Mouse (Mus musculus) lung, embryonic 15.5 days (tissue): Measurements from ENCODE around the gene Rogdi. TPM values are rescaled to one million over a fixed set of nuclear protein-coding genes. Genes with fewer than 3 reads are reported as not detected.
A peak's percentile ranks its signal among the peaks of the same experiment; 100 is the strongest.

Experiments used
- ATAC-seq: fragments of 200-750 bp; cut with Nextera tagmentation; 2 replicates; pipeline ENCODE4 v1.8.0; 2017; ENCODE audit warnings: moderate number of reproducible peaks, borderline replicate concordance; ENCODE audit not compliant: low FRiP score, low TSS enrichment; ENCODE audit errors: extremely low read depth
- H3K27ac ChIP-seq: fragments of 300-500 bp; sonication (generic); 2 replicates; pipeline ENCODE4 v1.5.1; 2015; ENCODE audit warnings: moderate library complexity, mild to moderate bottlenecking, inconsistent platforms
- H3K27me3 ChIP-seq: fragments of 300-500 bp; sonication (generic); 2 replicates; pipeline ENCODE4 v1.6.1; 2015; ENCODE audit warnings: inconsistent platforms
- H3K36me3 ChIP-seq: fragments of 300-500 bp; sonication (generic); 2 replicates; pipeline ENCODE4 v1.6.1; 2015; ENCODE audit warnings: inconsistent platforms
- H3K4me1 ChIP-seq: fragments of 300-500 bp; sonication (generic); 2 replicates; pipeline ENCODE4 v1.6.1; 2015; ENCODE audit warnings: inconsistent platforms
- H3K4me2 ChIP-seq: fragments of 300-500 bp; sonication (generic); 2 replicates; pipeline ENCODE4 v1.6.1; 2015; ENCODE audit warnings: inconsistent platforms, mild to moderate bottlenecking, moderate library complexity
- H3K4me3 ChIP-seq: fragments of 300-500 bp; sonication (generic); 2 replicates; pipeline ENCODE4 v1.5.1; 2015; ENCODE audit warnings: mild to moderate bottlenecking, inconsistent platforms
- H3K9ac ChIP-seq: fragments of 300-500 bp; sonication (generic); 2 replicates; pipeline ENCODE4 v1.6.1; 2015; ENCODE audit warnings: inconsistent platforms
- H3K9me3 ChIP-seq: fragments of 300-500 bp; sonication (generic); 2 replicates; pipeline ENCODE4 v1.6.1; 2016; ENCODE audit warnings: inconsistent platforms
- WGBS: fragments of 180-500 bp; shearing (Covaris S2); methylation state at CpG from one replicate; pipeline ENCODE4 v1.1.7; 2015; 5-methylcytosine and 5-hydroxymethylcytosine counted together
- polyA plus RNA-seq: library from polyadenylated mRNA; unstranded; fragments of >200 nt; fragmentation: Nextera tagmentation; extraction: Ambion mirVana; gene quantifications from 2 replicates; pipeline ENCODE4 v1.2.1, GENCODE M21; 2015

Gene Rogdi
- 53.5 and 60.3 TPM in 2 replicates for polyA plus RNA-seq

DNA sequence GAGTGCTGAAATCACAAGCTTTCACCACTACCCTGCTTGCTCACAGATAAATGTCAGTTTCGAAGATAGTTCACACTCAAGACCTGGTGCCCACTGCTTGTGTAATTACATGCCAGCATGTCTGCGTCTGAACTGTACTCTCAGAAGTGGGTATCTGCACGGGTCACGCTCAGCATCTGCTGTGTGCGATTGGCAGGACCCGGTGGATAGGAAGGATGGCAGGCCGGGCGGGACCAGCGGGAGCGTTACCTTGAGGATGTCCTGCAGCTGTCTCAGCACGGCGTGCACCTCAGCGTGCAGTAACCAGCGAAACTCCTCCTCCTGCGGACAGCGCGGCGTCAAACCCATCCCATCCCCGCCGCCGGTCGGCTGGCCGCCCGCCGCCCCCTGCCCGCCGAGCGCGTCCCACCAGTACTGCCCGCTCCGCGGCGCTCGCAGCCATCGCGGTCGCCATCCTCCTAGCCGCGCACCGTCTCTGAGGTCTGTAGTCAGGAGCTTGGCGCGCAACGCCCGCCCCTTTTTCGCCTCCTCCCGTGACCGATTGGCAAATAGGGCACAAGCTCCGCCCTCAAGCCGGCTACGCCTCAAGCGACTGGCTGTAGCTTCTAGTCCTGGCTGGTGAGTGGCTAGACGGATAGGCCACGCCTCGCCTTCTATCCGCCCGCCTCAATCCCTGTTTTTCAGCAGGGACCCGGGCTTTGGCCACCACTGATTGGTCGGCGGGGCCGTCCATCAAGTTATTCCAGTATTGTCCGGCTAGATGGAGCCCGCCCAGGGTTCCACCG, at the start of gene Rogdi:
Rogdi (minus strand) TSS at position 500 of the 785 bp plus-strand sequence.
- no peaks in the 10 kb centered on the region for H3K27me3 ChIP-seq
- peak within 1 kb of the TSS; percentile 85 for H3K4me2 ChIP-seq
- peak; percentile 98 for ATAC-seq
- H3K4me3 ChIP-seq: peak within 1 kb of the TSS; percentile 82
- peak within 1 kb of the TSS; percentile 58; the same call in 1 of the 2 replicates for H3K27ac ChIP-seq
- H3K9ac ChIP-seq: peak within 1 kb of the TSS; percentile 64
- peaks cover 9% of the 10 kb centered on the region for H3K4me1 ChIP-seq
- H3K36me3 ChIP-seq: peaks cover 41% of the 10 kb centered on the region
- no peaks in the 10 kb centered on the region for H3K9me3 ChIP-seq
- under 1% methylated on average over 63 of the region's 63 CpGs for WGBS

DNA sequence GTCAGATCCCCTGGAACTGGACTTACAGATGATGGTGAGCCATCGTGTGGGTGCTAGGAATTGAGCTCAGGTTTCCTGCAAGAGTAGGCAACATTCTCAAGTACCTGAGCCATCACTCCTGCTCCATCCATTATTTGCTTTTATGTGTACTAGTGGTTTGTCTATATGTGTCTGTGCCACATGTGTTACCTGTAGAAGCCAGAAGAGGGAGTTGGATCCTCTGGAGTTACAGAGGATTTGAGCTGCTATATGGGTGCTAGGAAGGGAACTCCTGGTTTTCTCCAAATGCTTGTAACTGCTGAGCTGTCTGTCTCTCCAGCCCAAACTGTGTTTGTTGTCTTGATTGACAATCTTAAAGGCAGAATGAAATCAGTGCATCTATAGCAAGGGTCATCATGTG, 44.8 kb upstream of the Rogdi start:
- Histone ChIP-seq H3K27me3 (no peaks in the 10 kb centered on the region), H3K27ac (no peak overlapping the region), H3K9me3 (no peaks in the 10 kb centered on the region), H3K4me1 (no peaks in the 10 kb centered on the region), H3K4me3 (no peak overlapping the region), H3K4me2 (no peak overlapping the region), H3K9ac (no peak overlapping the region), H3K36me3 (peaks cover 50% of the 10 kb centered on the region)
- no peak for ATAC-seq
- 83% methylated on average over 1 of the region's 1 CpGs for WGBS

DNA sequence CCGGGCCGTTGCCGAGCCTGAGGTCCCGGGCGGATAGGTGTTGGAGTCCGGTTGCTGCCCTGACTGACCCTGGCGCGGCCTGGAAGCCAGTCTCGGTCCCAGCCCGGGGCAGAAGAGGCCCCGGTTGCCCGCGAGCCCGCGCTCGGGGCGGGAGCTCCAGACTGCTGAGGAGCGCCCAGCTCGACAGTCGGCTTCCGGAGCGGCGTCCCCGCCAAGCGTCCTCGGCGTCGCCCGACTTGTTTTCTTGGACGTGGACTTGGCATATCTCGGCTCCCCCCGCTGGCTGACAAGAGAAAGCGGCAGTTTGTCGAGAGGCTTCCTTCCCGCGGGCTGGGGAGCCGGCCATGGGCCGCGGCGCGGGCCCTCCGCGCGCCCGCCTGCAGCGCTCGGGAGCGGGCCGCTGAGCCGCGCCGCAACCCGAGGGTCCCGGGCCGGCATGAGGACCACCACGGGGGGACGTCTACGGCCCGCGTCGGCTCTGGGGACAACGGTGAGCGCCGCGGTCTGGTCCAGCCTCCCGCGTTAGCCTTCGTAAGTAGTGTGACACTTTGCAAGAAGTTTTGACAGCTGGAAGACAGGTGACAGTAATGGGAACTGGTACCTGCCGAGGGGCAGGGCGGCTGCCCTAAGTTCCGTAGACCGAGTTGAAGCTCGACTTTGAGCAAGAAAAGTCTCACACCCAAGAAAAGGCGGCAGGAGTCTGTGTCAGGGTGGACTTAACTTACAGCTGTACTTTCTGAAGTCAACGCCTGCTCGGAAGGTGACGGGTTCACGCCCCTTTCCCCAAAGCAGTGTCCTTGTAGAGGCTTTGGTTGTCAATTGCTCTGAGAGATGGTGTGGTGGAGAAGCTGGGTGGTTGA, 37.1 kb upstream of the Rogdi start:
- H3K36me3 ChIP-seq: peaks cover 32% of the 10 kb centered on the region
- WGBS: under 1% methylated on average over 77 of the region's 78 CpGs
- H3K9me3 ChIP-seq: no peaks in the 10 kb centered on the region
- ATAC-seq: peak; percentile 58
- H3K9ac ChIP-seq: peak overlapping the region; percentile 75
- peak overlapping the region; percentile 80 for H3K4me3 ChIP-seq
- peak overlapping the region; percentile 97 for H3K27ac ChIP-seq
- peak overlapping the region; percentile 91 for H3K4me2 ChIP-seq
- peaks cover 26% of the 10 kb centered on the region for H3K4me1 ChIP-seq
- H3K27me3 ChIP-seq: no peaks in the 10 kb centered on the region

DNA sequence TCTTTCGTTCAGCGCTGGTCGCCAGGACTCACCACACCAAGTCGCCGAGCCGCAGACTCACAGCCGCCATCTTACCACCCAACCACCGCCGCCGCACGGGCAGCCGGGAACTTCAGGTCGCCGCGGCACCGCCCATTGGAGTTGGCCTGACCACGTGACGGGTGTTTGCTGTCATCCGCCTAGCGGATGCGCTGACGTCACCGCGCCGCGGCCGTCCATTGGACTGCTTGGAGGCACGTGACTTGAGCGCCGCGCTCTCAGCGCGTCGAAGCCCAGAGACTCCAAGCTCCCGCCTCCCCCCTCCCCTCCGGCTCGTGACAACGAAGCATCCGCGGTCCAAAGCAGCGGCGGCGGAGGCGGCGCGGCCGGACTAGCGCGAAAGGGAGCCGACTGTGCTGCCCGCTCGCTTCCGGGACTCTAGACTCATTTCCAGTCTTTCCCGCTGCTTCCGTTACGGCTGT, 36.5 kb upstream of the Rogdi start, which contains the start of the genes Glyr1 and Ubn1:
Glyr1 (minus strand) TSS at position 90 of the 461 bp plus-strand sequence.
Ubn1 (plus strand) TSS at position 284 of the 461 bp plus-strand sequence.
- ATAC-seq: peak; percentile 99
- under 1% methylated on average over 55 of the region's 56 CpGs for WGBS
- H3K9me3 ChIP-seq: no peaks in the 10 kb centered on the region
- H3K9ac ChIP-seq: peak within 1 kb of the TSS; percentile 95
- H3K27ac ChIP-seq: peak within 1 kb of the TSS; percentile 97
- H3K27me3 ChIP-seq: no peaks in the 10 kb centered on the region
- peaks cover 26% of the 10 kb centered on the region for H3K4me1 ChIP-seq
- H3K36me3 ChIP-seq: peaks cover 32% of the 10 kb centered on the region
- peak within 1 kb of the TSS; percentile 91 for H3K4me2 ChIP-seq
- peak within 1 kb of the TSS; percentile 80 for H3K4me3 ChIP-seq

DNA sequence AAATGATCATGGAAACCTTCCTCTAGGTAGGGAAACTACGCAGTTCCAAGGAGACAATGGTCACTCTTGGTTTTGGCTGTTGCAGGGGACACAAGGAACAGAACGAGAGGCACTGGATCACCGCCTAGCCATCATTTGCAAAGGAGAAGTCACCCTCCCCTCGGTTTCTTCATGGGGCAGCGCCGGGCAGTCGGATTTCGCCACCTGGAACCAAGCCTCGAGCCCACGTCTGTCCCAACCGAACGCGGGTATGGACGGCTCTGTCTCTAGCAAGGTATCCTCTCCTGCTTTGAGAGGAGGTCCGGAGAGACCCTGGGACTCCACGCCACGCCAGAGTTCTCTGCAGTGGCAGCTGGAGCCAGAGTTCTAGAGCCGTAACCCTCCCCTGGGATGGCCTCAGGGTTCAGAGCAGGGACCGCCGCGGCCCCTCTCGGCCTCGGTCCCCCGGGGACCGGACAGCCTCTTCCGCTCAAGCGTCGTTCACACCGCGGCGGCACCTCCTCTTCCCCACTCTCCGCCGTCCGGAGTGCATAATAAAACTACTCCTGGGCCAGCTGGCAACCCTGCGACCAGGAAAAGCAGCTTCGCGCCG, 35.9 kb upstream of the Rogdi start:
- Histone ChIP-seq H3K4me1 (peaks cover 26% of the 10 kb centered on the region), H3K9ac (peak overlapping the region; percentile 95), H3K4me3 (peak overlapping the region; percentile 80), H3K27ac (peak overlapping the region; percentile 86), H3K36me3 (peaks cover 37% of the 10 kb centered on the region), H3K27me3 (no peaks in the 10 kb centered on the region), H3K4me2 (peak overlapping the region; percentile 82), H3K9me3 (no peaks in the 10 kb centered on the region)
- ATAC-seq: peak; percentile 56
- under 1% methylated on average over 38 of the region's 38 CpGs for WGBS

DNA sequence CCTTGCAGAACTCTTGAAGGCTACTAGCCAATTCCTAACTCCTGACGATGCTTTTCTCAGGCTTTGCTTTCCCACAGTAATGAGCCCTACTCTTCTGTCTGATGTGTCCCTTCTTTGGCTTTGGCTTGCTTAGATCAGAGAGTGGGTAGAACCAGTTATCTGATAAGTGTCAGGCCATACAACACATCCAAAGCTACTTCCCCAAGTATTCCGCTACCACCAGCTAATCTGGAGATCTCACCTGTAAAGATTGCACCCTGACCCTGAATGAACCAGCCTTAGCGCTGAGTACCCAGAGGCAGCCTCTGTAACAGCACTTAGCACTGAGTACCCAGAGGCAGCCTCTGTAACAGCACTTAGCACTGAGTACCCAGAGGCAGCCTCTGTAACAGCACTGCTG, 32.0 kb upstream of the Rogdi start:
- ATAC-seq: no peak
- 92% methylated on average over 3 of the region's 3 CpGs for WGBS
- Histone ChIP-seq H3K36me3 (peaks cover 67% of the 10 kb centered on the region), H3K27ac (no peak overlapping the region), H3K4me1 (peaks cover 17% of the 10 kb centered on the region), H3K4me3 (no peak overlapping the region), H3K4me2 (no peak overlapping the region), H3K27me3 (no peaks in the 10 kb centered on the region), H3K9ac (no peak overlapping the region), H3K9me3 (no peaks in the 10 kb centered on the region)

DNA sequence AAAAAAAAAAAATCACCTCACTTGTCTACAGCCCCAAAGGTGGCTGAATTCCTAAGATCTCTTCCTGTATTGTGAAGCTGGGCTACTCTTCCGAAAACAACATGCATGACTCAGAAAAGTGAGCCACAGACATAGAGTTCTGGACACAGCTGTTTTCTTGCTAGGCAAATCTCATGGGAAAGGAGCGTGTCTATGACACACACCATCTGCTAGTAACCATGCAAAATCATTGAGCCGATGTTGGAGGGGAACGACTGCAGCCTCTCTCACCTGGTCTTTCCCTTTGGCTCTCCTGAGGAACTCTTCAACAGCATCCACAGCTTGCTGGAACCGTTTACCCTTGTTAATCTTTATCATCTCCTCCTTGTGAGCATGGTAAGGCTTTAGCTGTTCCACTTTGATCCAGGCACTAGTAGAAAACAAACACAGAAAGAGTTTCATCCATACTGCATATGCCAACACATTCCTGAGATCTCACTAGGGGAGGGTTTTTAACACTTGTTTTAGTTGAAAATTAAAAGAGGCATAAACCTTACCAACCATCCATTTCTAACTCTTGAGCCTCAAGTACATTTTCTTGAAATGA, 23.4 kb upstream of the Rogdi start:
- no peak overlapping the region for H3K9ac ChIP-seq
- H3K27me3 ChIP-seq: no peaks in the 10 kb centered on the region
- no peaks in the 10 kb centered on the region for H3K9me3 ChIP-seq
- H3K4me1 ChIP-seq: no peaks in the 10 kb centered on the region
- H3K27ac ChIP-seq: no peak overlapping the region
- WGBS: 77% methylated on average over 5 of the region's 5 CpGs
- no peak for ATAC-seq
- H3K36me3 ChIP-seq: peaks cover 93% of the 10 kb centered on the region
- H3K4me3 ChIP-seq: no peak overlapping the region
- no peak overlapping the region for H3K4me2 ChIP-seq

DNA sequence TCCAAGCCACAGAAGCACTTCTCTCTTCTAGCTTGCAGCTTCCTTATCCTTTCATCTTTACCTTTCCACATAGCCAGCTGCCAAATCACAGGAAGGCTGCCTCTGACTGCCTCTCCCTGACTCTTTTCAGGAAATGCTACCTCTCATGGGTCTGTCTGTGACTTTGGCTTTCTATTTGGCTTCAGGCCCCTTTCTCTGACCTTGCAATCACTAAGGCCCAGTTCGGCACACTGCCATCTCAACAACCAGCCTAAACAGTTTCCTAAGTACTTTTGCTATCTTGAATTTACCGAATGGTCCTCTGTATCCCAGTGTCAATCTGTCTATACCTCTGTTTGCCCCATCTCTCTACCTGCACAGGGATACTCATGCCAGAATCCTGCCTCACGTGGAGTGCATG, 22.2 kb upstream of the Rogdi start:
- H3K4me1 ChIP-seq: no peaks in the 10 kb centered on the region
- 96% methylated on average over 3 of the region's 3 CpGs for WGBS
- H3K9me3 ChIP-seq: no peaks in the 10 kb centered on the region
- H3K4me3 ChIP-seq: no peak overlapping the region
- no peak overlapping the region for H3K4me2 ChIP-seq
- peaks cover 93% of the 10 kb centered on the region for H3K36me3 ChIP-seq
- no peaks in the 10 kb centered on the region for H3K27me3 ChIP-seq
- ATAC-seq: no peak
- no peak overlapping the region for H3K27ac ChIP-seq
- H3K9ac ChIP-seq: no peak overlapping the region

DNA sequence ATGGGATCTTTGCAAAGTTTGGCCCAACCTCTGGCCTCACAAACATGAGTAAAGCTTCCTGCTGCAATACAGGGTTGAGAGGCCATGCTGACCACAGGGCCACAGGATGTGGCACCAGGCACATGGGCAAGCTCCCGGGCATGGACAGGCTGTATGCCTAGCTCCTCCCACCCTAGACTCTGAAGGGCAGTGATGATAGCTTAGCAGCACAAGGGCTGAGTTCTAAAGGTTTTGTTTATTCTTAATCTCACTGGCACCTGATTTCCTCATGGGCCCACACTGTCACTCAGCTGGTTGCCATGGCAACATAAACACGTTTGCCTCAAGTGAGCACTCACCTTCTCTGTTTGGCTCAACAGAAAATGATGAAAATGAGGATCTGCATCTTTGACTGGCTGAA, 16.5 kb upstream of the Rogdi start:
- Histone ChIP-seq H3K9ac (no peak overlapping the region), H3K27ac (no peak overlapping the region), H3K4me3 (no peak overlapping the region), H3K4me1 (no peaks in the 10 kb centered on the region), H3K9me3 (no peaks in the 10 kb centered on the region), H3K36me3 (peaks cover 99% of the 10 kb centered on the region), H3K27me3 (no peaks in the 10 kb centered on the region), H3K4me2 (no peak overlapping the region)
- WGBS: 36% methylated on average over 2 of the region's 2 CpGs
- no peak for ATAC-seq

DNA sequence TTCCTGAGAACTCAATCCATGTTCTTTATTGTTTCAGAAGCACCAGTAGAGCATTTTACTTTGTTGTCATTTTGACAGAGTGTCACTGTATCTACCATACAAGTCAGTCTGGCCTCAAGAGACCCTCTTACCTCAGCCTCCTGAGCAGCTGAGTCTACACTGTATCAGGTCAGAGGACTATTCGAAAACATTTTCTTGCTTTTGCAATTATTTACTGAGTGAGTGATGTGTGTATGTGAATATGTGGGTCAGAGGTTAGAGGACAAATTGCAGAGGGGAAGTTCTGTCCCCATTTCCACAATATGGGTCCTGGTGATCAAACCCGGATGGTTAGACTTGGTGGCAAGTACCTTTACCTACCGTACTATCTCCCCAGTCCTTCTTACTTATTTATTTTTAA, 10.7 kb upstream of the Rogdi start:
- 86% methylated on average over 3 of the region's 3 CpGs for WGBS
- H3K27ac ChIP-seq: no peak overlapping the region
- ATAC-seq: no peak

DNA sequence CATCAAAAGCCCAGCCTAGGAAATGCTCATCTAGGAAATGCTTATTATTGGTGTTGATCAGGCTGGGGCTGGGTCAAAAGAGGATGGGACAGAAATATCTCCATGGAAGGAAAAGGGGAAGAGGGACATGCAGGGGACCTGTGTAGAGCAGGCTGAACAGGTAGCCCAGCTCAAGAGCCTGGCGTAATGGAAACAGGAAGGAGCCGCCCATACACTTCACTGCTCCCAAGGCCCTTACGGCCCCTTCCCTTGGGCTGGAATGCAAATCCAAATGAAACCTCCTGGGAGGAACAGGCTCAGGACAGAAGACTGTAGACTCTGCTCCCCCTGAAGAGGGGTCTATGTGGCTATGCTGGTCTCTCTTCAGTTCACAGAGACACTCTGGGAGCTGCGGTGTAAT, 1.2 kb upstream of the Rogdi start:
- Histone ChIP-seq H3K27me3 (no peaks in the 10 kb centered on the region), H3K9ac (no peak overlapping the region), H3K4me2 (no peak overlapping the region), H3K4me3 (no peak overlapping the region), H3K9me3 (no peaks in the 10 kb centered on the region), H3K27ac (no peak overlapping the region), H3K36me3 (peaks cover 54% of the 10 kb centered on the region), H3K4me1 (peaks cover 9% of the 10 kb centered on the region)
- no peak for ATAC-seq
- WGBS: 77% methylated on average over 4 of the region's 4 CpGs

More for the DNA sequence above, 10.7 kb upstream of the Rogdi start:
- H3K9me3 ChIP-seq: no peaks in the 10 kb centered on the region
- H3K4me2 ChIP-seq: no peak overlapping the region
- no peak overlapping the region for H3K4me3 ChIP-seq
- peaks cover 94% of the 10 kb centered on the region for H3K36me3 ChIP-seq
- no peaks in the 10 kb centered on the region for H3K4me1 ChIP-seq
- no peaks in the 10 kb centered on the region for H3K27me3 ChIP-seq
- H3K9ac ChIP-seq: no peak overlapping the region
